Mouse (Mus musculus): ENCODE data around the gene Hnrnph2.

DNA sequence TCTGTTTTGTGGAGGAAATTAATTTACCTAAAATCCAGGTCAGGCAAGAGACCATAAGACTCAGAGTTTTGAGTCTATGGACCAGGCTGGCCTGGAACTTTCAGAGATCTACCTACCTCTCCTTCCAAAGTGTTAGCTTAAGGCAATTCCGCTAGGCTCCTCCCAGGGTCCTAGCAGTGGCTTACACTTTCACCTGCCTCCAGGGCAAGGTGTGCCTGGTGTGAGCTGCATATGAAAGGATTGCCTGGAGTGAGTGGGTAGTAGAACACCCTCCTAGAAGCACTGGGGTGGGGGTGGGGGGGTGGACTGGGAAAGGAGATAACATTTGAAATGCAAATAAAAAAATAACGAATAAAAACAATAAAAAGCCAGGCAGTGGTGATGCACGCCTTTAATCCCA lies 20.7 kb downstream of the Hnrnph2 start:
- TF ChIP-seq CTCF (IDR thresholded peaks at IDR 0.05; ENCODE audit: low read depth) (no peak), EP300 (IDR thresholded peaks at IDR 0.05; ENCODE audit: low read depth) (no peak)

All from heart, postnatal 0 days (tissue).